Mouse (Mus musculus) thymus, adult 2 months (tissue): ENCODE measurements around the gene Celf1. TPM values are rescaled to one million over a fixed set of nuclear protein-coding genes. Genes with fewer than 3 reads are reported as not detected.

Source experiments
- DNase-seq: peaks from one replicate; pipeline ENCODE4 v3.0.0; 2021
- H3K27ac ChIP-seq: fragments of 200-500 bp; 2 replicates; pipeline ENCODE4 v1.5.1; 2012; ENCODE audit warnings: low read length, control low read depth; ENCODE audit not compliant: control insufficient read depth, insufficient read depth
- H3K27me3 ChIP-seq: fragments of 200-500 bp; 2 replicates; pipeline ENCODE4 v1.6.1; 2012; ENCODE audit warnings: mild to moderate bottlenecking, low read length, moderate library complexity, mixed read lengths; ENCODE audit not compliant: control insufficient read depth, insufficient read depth
- H3K36me3 ChIP-seq: fragments of 200-500 bp; 2 replicates; pipeline ENCODE4 v1.6.1; 2012; ENCODE audit warnings: mild to moderate bottlenecking, low read length, moderate library complexity; ENCODE audit not compliant: control insufficient read depth, insufficient read depth
- H3K4me1 ChIP-seq: fragments of 200-500 bp; replicated peaks from 2 replicates; pipeline ENCODE4 v1.6.1; 2012; ENCODE audit warnings: low read length; ENCODE audit not compliant: control insufficient read depth, insufficient read depth
- H3K4me3 ChIP-seq: fragments of 200-500 bp; 2 replicates; pipeline ENCODE4 v1.5.1; 2012; ENCODE audit warnings: mild to moderate bottlenecking, low read length, control low read depth, moderate library complexity; ENCODE audit not compliant: control insufficient read depth, insufficient read depth
- CTCF ChIP-seq: fragments of 200-500 bp; IDR thresholded peaks from 2 replicates; pipeline ENCODE4 v1.5.1; 2012; ENCODE audit warnings: mild to moderate bottlenecking, control low read depth, low read length, moderate library complexity, borderline replicate concordance; ENCODE audit not compliant: control insufficient read depth, poor library complexity, insufficient read depth; ENCODE audit errors: extremely low read depth
- POLR2A ChIP-seq: fragments of 200-500 bp; IDR thresholded peaks from 2 replicates; pipeline ENCODE4 v1.6.1; 2012; ENCODE audit warnings: mild to moderate bottlenecking, low read length, control low read depth, moderate library complexity; ENCODE audit not compliant: control insufficient read depth, poor library complexity, insufficient read depth; ENCODE audit errors: extremely low read depth
- WGBS: fragments of 180-500 bp; shearing (Covaris S2); methylation state at CpG from one replicate; pipeline ENCODE4 v1.1.7; 2018; 5-methylcytosine and 5-hydroxymethylcytosine counted together
- polyA plus RNA-seq: library from polyadenylated mRNA; depleted of rRNA; stranded (reverse); fragments of >200 nt; gene quantifications from 2 replicates; pipeline ENCODE4 v1.2.3, GENCODE M21; 2012

Gene Celf1
- polyA plus RNA-seq, 1 experiment, result 92.7 TPM

GRCm38 (mm10) chr2:90956053-90956452 lies 15.9 kb downstream of the Celf1 start:
- Histone ChIP-seq H3K27me3 (no peaks in the 10 kb centered on the region), H3K27ac (no peak overlapping the region), H3K4me3 (no peak overlapping the region), H3K36me3 (no peaks in the 10 kb centered on the region), H3K4me1 (no peaks in the 10 kb centered on the region)
- TF ChIP-seq CTCF (no peak), POLR2A (no peak)
- no peak for DNase-seq
- 95% methylated on average over 1 of the region's 1 CpGs for WGBS

DNA sequence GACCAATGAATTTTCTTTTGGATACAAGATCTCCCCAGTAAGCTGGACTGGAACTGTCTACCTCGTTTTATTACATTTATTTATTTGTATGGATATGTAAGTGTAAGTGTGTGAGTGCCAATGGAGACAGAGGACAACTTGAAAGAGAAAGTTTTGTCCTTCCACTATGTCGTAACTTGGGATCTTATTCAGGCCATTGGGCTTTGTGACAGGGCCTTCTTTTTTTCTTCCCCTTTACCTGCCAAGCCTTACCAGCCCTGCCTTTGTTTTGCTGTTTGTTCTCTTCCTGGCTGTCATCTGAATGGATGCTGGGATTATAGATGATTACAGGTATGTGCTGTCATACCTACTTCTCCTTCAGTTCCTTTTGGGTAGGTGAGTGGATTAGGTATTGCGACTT lies 18.7 kb downstream of the Celf1 start:
- TF ChIP-seq POLR2A, result no peak
- TF ChIP-seq CTCF, result no peak
- Histone ChIP-seq H3K36me3 (no peaks in the 10 kb centered on the region), H3K4me1 (no peaks in the 10 kb centered on the region), H3K27me3 (no peaks in the 10 kb centered on the region), H3K4me3 (no peak overlapping the region), H3K27ac (no peak overlapping the region)
- DNase-seq, result no peak
- 97% methylated on average over 3 of the region's 3 CpGs for WGBS

- 93% methylated on average over 2 of the region's 2 CpGs for WGBS
- no peak overlapping the region for H3K4me3 ChIP-seq
- no peak for DNase-seq
- H3K36me3 ChIP-seq, result no peaks in the 10 kb centered on the region
- no peak overlapping the region for H3K27ac ChIP-seq
- no peak for TF ChIP-seq POLR2A
- no peak for TF ChIP-seq CTCF
- no peaks in the 10 kb centered on the region for H3K27me3 ChIP-seq
- 0 out of 2 replicates have a peak, but pooled peaks cover 2% of the 10 kb centered on the region for H3K4me1 ChIP-seq
These were observed 19.8 kb downstream of the Celf1 start for GRCm38 (mm10) chr2:90960012-90960411.

DNA sequence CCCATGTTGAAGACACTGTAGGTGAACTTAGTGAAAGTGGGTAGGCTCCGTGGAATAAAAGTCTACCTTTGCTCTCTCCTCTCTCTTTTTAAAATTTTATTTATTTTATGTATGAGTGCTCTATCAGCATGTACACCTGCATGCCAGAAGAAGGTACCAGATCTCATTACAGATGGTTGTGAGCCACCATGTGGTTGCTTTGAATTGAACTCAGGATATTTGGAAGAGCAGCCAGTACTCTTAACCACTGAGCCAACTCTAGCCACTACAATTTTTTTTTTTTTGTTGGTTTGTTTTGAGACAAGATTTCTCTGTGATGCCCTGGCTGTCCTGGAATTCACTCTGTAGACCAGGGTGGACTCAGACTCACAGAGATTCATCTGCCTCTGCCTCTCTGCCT lies 23.1 kb downstream of the Celf1 start:
- TF ChIP-seq POLR2A, result no peak
- TF ChIP-seq CTCF, result no peak
- no peak for DNase-seq
- Histone ChIP-seq H3K27me3 (no peaks in the 10 kb centered on the region), H3K36me3 (no peaks in the 10 kb centered on the region), H3K4me1 (0 out of 2 replicates have a peak, but pooled peaks cover 2% of the 10 kb centered on the region), H3K4me3 (no peak overlapping the region), H3K27ac (no peak overlapping the region)
- WGBS, result 82% methylated on average over 1 of the region's 1 CpGs

GRCm38 (mm10) chr2:90964811-90965465 lies 24.8 kb downstream of the Celf1 start:
- WGBS, result 77% methylated on average over 7 of the region's 7 CpGs
- no peak overlapping the region for H3K4me3 ChIP-seq

GRCm38 (mm10) chr2:90965466-90966080 lies 25.4 kb downstream of the Celf1 start:
- H3K27me3 ChIP-seq, result no peaks in the 10 kb centered on the region
- H3K4me3 ChIP-seq, result no peak overlapping the region
- no peaks in the 10 kb centered on the region for H3K36me3 ChIP-seq
- 0 out of 2 replicates have a peak, but pooled peaks cover 2% of the 10 kb centered on the region for H3K4me1 ChIP-seq
- no peak for DNase-seq
- 85% methylated on average over 2 of the region's 2 CpGs for WGBS
- no peak for TF ChIP-seq POLR2A
- TF ChIP-seq CTCF, result no peak
- no peak overlapping the region for H3K27ac ChIP-seq

More at GRCm38 (mm10) chr2:90964811-90965465, 24.8 kb downstream of the Celf1 start:
- no peaks in the 10 kb centered on the region for H3K27me3 ChIP-seq
- TF ChIP-seq CTCF, result no peak
- TF ChIP-seq POLR2A, result no peak
- 0 out of 2 replicates have a peak, but pooled peaks cover 2% of the 10 kb centered on the region for H3K4me1 ChIP-seq
- no peak overlapping the region for H3K27ac ChIP-seq
- no peaks in the 10 kb centered on the region for H3K36me3 ChIP-seq
- DNase-seq, result peak; percentile 2

DNA sequence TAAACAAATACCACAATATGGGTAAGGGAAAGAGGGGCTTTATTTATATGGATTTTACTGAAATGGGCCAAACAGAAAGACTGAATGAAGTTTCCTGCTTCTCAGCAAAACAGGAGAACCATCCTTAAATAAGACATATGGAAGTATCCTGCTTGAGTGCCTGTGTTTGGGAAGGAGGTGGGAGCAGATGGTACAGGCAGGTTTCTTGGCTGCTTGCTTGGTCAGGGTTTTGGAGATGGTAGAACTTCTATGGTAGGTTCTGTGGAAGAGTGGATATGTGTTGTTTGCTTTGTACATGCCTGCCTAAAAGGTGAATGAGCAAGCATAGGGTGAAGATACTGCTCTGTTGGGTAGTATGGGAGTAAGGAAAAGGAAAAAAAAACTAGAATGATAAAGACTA lies 30.4 kb downstream of the Celf1 start:
- H3K36me3 ChIP-seq, result no peaks in the 10 kb centered on the region
- no peaks in the 10 kb centered on the region for H3K27me3 ChIP-seq
- no peak overlapping the region for H3K27ac ChIP-seq
- TF ChIP-seq POLR2A (no peak), CTCF (no peak)
- no peaks in the 10 kb centered on the region for H3K4me1 ChIP-seq
- no peak for DNase-seq
- H3K4me3 ChIP-seq, result no peak overlapping the region

DNA sequence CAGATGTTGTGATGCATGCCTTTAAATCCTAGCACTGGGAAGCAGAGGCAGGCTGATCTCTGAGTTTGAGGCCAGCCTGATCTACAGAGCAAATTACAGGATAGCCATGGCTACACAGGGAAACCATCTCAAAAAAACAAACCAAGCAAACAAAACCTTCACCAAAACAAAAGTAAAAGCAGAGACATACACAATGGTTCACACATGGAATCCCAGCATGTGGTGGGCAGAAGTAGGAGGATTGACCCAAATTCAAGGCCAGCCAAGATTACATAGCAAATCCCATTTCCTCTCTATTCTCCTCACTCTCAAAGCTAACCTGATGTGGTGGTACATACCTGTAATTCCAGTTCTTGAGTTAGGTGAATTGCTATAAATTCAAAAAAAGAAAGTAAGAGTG lies 33.9 kb downstream of the Celf1 start:
- H3K36me3 ChIP-seq, result no peaks in the 10 kb centered on the region
- H3K4me1 ChIP-seq, result no peaks in the 10 kb centered on the region
- no peak for DNase-seq
- no peak overlapping the region for H3K4me3 ChIP-seq
- H3K27ac ChIP-seq, result no peak overlapping the region
- no peak for TF ChIP-seq CTCF
- TF ChIP-seq POLR2A, result no peak
- H3K27me3 ChIP-seq, result no peaks in the 10 kb centered on the region
